Mouse (Mus musculus): Measurements from ENCODE around the gene Metrnl. TPM values are rescaled to one million over a fixed set of nuclear protein-coding genes. Genes with fewer than 3 reads are reported as not detected.

Metrnl gene
- polyA plus RNA-seq, 1 experiment, result 3.0 TPM

- no peaks in the 10 kb centered on the region for H3K4me1 ChIP-seq (ENCODE audit: control insufficient read depth, insufficient read depth, low read length)
- no peak for TF ChIP-seq CTCF (IDR thresholded peaks at IDR 0.05; ENCODE audit: control insufficient read depth, insufficient read depth, insufficient replicate concordance, low read depth, low read length)
- TF ChIP-seq POLR2A (IDR thresholded peaks at IDR 0.05; ENCODE audit: control insufficient read depth, low read depth, low read length), result no peak
- no peaks in the 10 kb centered on the region for H3K27me3 ChIP-seq (ENCODE audit: control insufficient read depth, insufficient read depth, low read length)
- H3K27ac ChIP-seq (ENCODE audit: control insufficient read depth, insufficient read depth, low read depth, low read length), result no peak overlapping the region
- H3K36me3 ChIP-seq (ENCODE audit: control insufficient read depth, insufficient read depth, low read length), result no peaks in the 10 kb centered on the region
- H3K4me3 ChIP-seq (ENCODE audit: control insufficient read depth, low read depth, low read length), result no peak overlapping the region
Observed at GRCm38 (mm10) chr11:121713569-121713968, 12.2 kb downstream of the Metrnl start.

- no peaks in the 10 kb centered on the region for H3K27me3 ChIP-seq (ENCODE audit: control insufficient read depth, insufficient read depth, low read length)
- TF ChIP-seq CTCF (IDR thresholded peaks at IDR 0.05; ENCODE audit: control insufficient read depth, insufficient read depth, insufficient replicate concordance, low read depth, low read length) (no peak), POLR2A (IDR thresholded peaks at IDR 0.05; ENCODE audit: control insufficient read depth, low read depth, low read length) (no peak)
- H3K4me1 ChIP-seq (ENCODE audit: control insufficient read depth, insufficient read depth, low read length), result no peaks in the 10 kb centered on the region
- no peak overlapping the region for H3K27ac ChIP-seq (ENCODE audit: control insufficient read depth, insufficient read depth, low read depth, low read length)
- no peaks in the 10 kb centered on the region for H3K36me3 ChIP-seq (ENCODE audit: control insufficient read depth, insufficient read depth, low read length)
- no peak overlapping the region for H3K4me3 ChIP-seq (ENCODE audit: control insufficient read depth, low read depth, low read length)
Observed at GRCm38 (mm10) chr11:121714745-121715485, 13.6 kb downstream of the Metrnl start.

GRCm38 (mm10) chr11:121717724-121718123 is 16.4 kb downstream of the Metrnl start:
- no peak overlapping the region for H3K27ac ChIP-seq (ENCODE audit: control insufficient read depth, insufficient read depth, low read depth, low read length)
- no peaks in the 10 kb centered on the region for H3K27me3 ChIP-seq (ENCODE audit: control insufficient read depth, insufficient read depth, low read length)
- no peak overlapping the region for H3K4me3 ChIP-seq (ENCODE audit: control insufficient read depth, low read depth, low read length)
- no peak for TF ChIP-seq CTCF (IDR thresholded peaks at IDR 0.05; ENCODE audit: control insufficient read depth, insufficient read depth, insufficient replicate concordance, low read depth, low read length)
- no peak for TF ChIP-seq POLR2A (IDR thresholded peaks at IDR 0.05; ENCODE audit: control insufficient read depth, low read depth, low read length)
- H3K4me1 ChIP-seq (ENCODE audit: control insufficient read depth, insufficient read depth, low read length), result no peaks in the 10 kb centered on the region
- no peaks in the 10 kb centered on the region for H3K36me3 ChIP-seq (ENCODE audit: control insufficient read depth, insufficient read depth, low read length)

DNA sequence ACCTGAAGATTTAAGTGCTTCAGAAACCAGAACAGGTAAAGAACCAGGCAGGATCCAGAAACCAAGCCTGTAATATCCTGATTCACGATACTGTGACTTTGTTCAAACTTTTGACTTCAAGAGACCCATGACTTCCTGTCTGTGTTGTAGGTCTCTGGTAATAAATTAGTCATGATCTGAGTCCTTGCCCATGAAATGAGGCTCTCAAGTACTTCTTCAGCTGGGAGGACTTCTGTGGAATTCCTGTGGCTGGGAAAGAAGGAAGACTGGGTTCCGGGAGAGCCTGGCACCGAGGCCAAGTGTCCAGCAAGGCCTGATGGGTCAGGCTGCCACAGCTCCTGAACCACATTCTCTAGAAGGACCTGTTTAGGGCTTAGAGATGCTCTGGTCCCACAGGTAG is 19.4 kb downstream of the Metrnl start:
- no peaks in the 10 kb centered on the region for H3K27me3 ChIP-seq (ENCODE audit: control insufficient read depth, insufficient read depth, low read length)
- H3K4me1 ChIP-seq (ENCODE audit: control insufficient read depth, insufficient read depth, low read length), result no peaks in the 10 kb centered on the region
- H3K36me3 ChIP-seq (ENCODE audit: control insufficient read depth, insufficient read depth, low read length), result no peaks in the 10 kb centered on the region
- no peak overlapping the region for H3K27ac ChIP-seq (ENCODE audit: control insufficient read depth, insufficient read depth, low read depth, low read length)
- TF ChIP-seq CTCF (IDR thresholded peaks at IDR 0.05; ENCODE audit: control insufficient read depth, insufficient read depth, insufficient replicate concordance, low read depth, low read length), result no peak
- no peak for TF ChIP-seq POLR2A (IDR thresholded peaks at IDR 0.05; ENCODE audit: control insufficient read depth, low read depth, low read length)
- no peak overlapping the region for H3K4me3 ChIP-seq (ENCODE audit: control insufficient read depth, low read depth, low read length)

DNA sequence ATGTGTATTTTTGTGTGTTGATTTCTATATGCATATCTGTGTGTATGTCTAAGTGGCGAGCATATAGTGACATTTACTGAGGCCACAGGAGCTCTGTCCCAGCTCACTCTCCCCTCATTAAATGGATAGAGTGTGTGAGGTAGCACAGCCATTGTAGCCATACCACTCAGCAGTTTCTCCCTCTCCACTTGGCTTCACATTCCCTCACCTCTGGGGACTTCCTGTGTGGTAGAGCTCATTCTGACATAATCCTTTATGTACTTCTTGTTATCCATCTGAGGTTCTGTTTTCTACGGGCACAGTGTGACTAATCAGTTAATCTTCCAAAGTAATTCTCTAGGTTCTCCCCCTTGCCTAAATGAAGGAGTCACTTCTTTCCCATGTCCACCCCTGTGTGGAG is 21.1 kb downstream of the Metrnl start:
- Histone ChIP-seq H3K27me3 (ENCODE audit: control insufficient read depth, insufficient read depth, low read length) (no peaks in the 10 kb centered on the region), H3K4me1 (ENCODE audit: control insufficient read depth, insufficient read depth, low read length) (no peaks in the 10 kb centered on the region), H3K27ac (ENCODE audit: control insufficient read depth, insufficient read depth, low read depth, low read length) (no peak overlapping the region), H3K4me3 (ENCODE audit: control insufficient read depth, low read depth, low read length) (no peak overlapping the region), H3K36me3 (ENCODE audit: control insufficient read depth, insufficient read depth, low read length) (no peaks in the 10 kb centered on the region)
- TF ChIP-seq CTCF (IDR thresholded peaks at IDR 0.05; ENCODE audit: control insufficient read depth, insufficient read depth, insufficient replicate concordance, low read depth, low read length) (no peak), POLR2A (IDR thresholded peaks at IDR 0.05; ENCODE audit: control insufficient read depth, low read depth, low read length) (no peak)

DNA sequence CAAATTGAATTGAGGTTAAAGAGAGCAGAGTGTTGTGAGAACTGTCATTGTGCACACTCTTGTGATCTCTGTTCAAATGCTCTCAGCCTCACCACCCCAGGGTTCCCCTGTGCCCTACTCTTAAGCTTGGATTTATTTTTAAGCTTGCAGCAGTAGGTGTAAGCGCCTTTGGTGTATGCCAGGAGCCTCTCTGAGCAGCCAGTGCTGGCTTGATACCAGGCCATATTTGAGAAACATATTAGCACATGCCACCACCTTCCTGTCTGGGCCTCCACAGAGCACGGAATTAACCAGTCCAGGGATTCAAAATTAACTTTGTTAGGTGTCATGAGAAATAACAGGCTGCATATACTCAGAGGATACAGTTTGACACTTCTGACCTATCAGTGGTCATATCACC is 25.3 kb downstream of the Metrnl start:
- TF ChIP-seq POLR2A (IDR thresholded peaks at IDR 0.05; ENCODE audit: control insufficient read depth, low read depth, low read length), result no peak
- no peak for TF ChIP-seq CTCF (IDR thresholded peaks at IDR 0.05; ENCODE audit: control insufficient read depth, insufficient read depth, insufficient replicate concordance, low read depth, low read length)
- H3K36me3 ChIP-seq (ENCODE audit: control insufficient read depth, insufficient read depth, low read length), result no peaks in the 10 kb centered on the region
- no peaks in the 10 kb centered on the region for H3K27me3 ChIP-seq (ENCODE audit: control insufficient read depth, insufficient read depth, low read length)
- H3K4me1 ChIP-seq (ENCODE audit: control insufficient read depth, insufficient read depth, low read length), result no peaks in the 10 kb centered on the region
- no peak overlapping the region for H3K27ac ChIP-seq (ENCODE audit: control insufficient read depth, insufficient read depth, low read depth, low read length)
- H3K4me3 ChIP-seq (ENCODE audit: control insufficient read depth, low read depth, low read length), result no peak overlapping the region

- Histone ChIP-seq H3K4me3 (ENCODE audit: control insufficient read depth, low read depth, low read length) (no peak overlapping the region), H3K27ac (ENCODE audit: control insufficient read depth, insufficient read depth, low read depth, low read length) (no peak overlapping the region), H3K27me3 (ENCODE audit: control insufficient read depth, insufficient read depth, low read length) (no peaks in the 10 kb centered on the region), H3K4me1 (ENCODE audit: control insufficient read depth, insufficient read depth, low read length) (no peaks in the 10 kb centered on the region), H3K36me3 (ENCODE audit: control insufficient read depth, insufficient read depth, low read length) (no peaks in the 10 kb centered on the region)
- no peak for TF ChIP-seq POLR2A (IDR thresholded peaks at IDR 0.05; ENCODE audit: control insufficient read depth, low read depth, low read length)
- TF ChIP-seq CTCF (IDR thresholded peaks at IDR 0.05; ENCODE audit: control insufficient read depth, insufficient read depth, insufficient replicate concordance, low read depth, low read length), result no peak
Observed at GRCm38 (mm10) chr11:121734184-121734583, 32.8 kb downstream of the Metrnl start.
